Mouse (Mus musculus) CH12.LX (cell line): ENCODE measurements around the gene Kyat1. TPM values are rescaled to one million over a fixed set of nuclear protein-coding genes. Genes with fewer than 3 reads are reported as not detected.

Experiments used
- DNase-seq: peaks from one replicate; pipeline ENCODE4 v3.0.0-alpha.2; 2013; ENCODE audit errors: extremely low read depth
- H3K27ac ChIP-seq: 2 replicates; pipeline ENCODE4 v1.5.1; 2012; ENCODE audit warnings: low read depth, mild to moderate bottlenecking, control low read depth, moderate library complexity; ENCODE audit not compliant: insufficient read depth
- H3K27me3 ChIP-seq: replicated peaks from 2 replicates; pipeline ENCODE3; 2012; ENCODE audit warnings: inconsistent platforms
- H3K36me3 ChIP-seq, 2 experiments: replicated peaks in 1 of 2; 2 replicates each; pipeline versions ENCODE3 to v1.6.1; 2012; ENCODE audit warnings: inconsistent platforms in 1 of 2, low read length in 1 of 2, mild to moderate bottlenecking in 1 of 2, mixed read lengths in 1 of 2, moderate library complexity in 1 of 2; ENCODE audit not compliant: control insufficient read depth in 1 of 2, insufficient read depth in 1 of 2
- H3K4me1 ChIP-seq, 2 experiments: 2 replicates each; pipeline ENCODE4 v1.6.1; 2012; ENCODE audit warnings: inconsistent platforms in 1 of 2, moderate library complexity in 1 of 2; ENCODE audit not compliant: insufficient read depth in 2 of 2, control insufficient read depth in 1 of 2
- H3K4me2 ChIP-seq: 2 replicates; pipeline ENCODE4 v1.6.1; 2012; ENCODE audit warnings: low read depth, mild to moderate bottlenecking, control low read depth; ENCODE audit not compliant: poor library complexity, insufficient read depth, severe bottlenecking
- H3K4me3 ChIP-seq, 3 experiments: fragments of 150-350 bp in 1 of 3; sonication (generic) in 1 of 3; replicated peaks in 1 of 3; 2 replicates each; pipeline versions ENCODE3 to v1.5.1; 2011 to 2012; ENCODE audit warnings: low read depth in 2 of 3, low read length in 2 of 3, mild to moderate bottlenecking in 2 of 3, moderate library complexity in 2 of 3, control low read depth in 1 of 3, improper control_type of control experiment in 1 of 3, inconsistent platforms in 1 of 3, mixed read lengths in 1 of 3; ENCODE audit not compliant: poor library complexity in 1 of 3
- H3K79me2 ChIP-seq: replicated peaks from 2 replicates; pipeline ENCODE4 v1.6.1; 2012; ENCODE audit warnings: mild to moderate bottlenecking, moderate library complexity; ENCODE audit not compliant: control insufficient read depth, poor library complexity, insufficient read depth, severe bottlenecking; ENCODE audit errors: extremely low read depth
- H3K9ac ChIP-seq: 2 replicates; pipeline ENCODE4 v1.6.1; 2012; ENCODE audit warnings: low read depth, mild to moderate bottlenecking, control low read depth, moderate library complexity; ENCODE audit not compliant: insufficient read depth
- H3K9me3 ChIP-seq: replicated peaks from 2 replicates; pipeline ENCODE3; 2012; ENCODE audit warnings: low read length, inconsistent platforms, mixed read lengths
- BHLHE40 ChIP-seq: IDR thresholded peaks from 2 replicates; pipeline ENCODE4 v1.6.1; 2011; ENCODE audit warnings: mild to moderate bottlenecking, low read depth, low read length, improper control_type of control experiment
- CHD1 ChIP-seq: IDR thresholded peaks from 2 replicates; pipeline ENCODE4 v1.6.1; 2012; ENCODE audit warnings: low read depth, low read length, improper control_type of control experiment, inconsistent platforms
- E2F4 ChIP-seq: IDR thresholded peaks from 2 replicates; pipeline ENCODE4 v1.6.1; 2011; ENCODE audit warnings: low read depth, low read length, improper control_type of control experiment; ENCODE audit not compliant: insufficient replicate concordance
- ETS1 ChIP-seq: conservative IDR thresholded peaks from 2 replicates; pipeline ENCODE4 v1.6.1; 2012; ENCODE audit warnings: low read depth, mild to moderate bottlenecking, inconsistent platforms, low read length, improper control_type of control experiment, moderate library complexity
- GABPA ChIP-seq: IDR thresholded peaks from 2 replicates; pipeline ENCODE4 v1.6.1; 2012; ENCODE audit warnings: low read depth, low read length, improper control_type of control experiment, inconsistent platforms; ENCODE audit not compliant: insufficient replicate concordance
- HCFC1 ChIP-seq: IDR thresholded peaks from 2 replicates; pipeline ENCODE4 v1.6.1; 2012; ENCODE audit warnings: low read depth, mild to moderate bottlenecking, inconsistent platforms, low read length, improper control_type of control experiment
- IRF4 ChIP-seq: IDR thresholded peaks from 2 replicates; pipeline ENCODE4 v1.6.1; 2014; ENCODE audit warnings: low read depth, mild to moderate bottlenecking, inconsistent platforms, low read length, improper control_type of control experiment
- JUND ChIP-seq: conservative IDR thresholded peaks from 2 replicates; pipeline ENCODE4 v1.6.1; 2011; ENCODE audit warnings: low read depth, low read length, improper control_type of control experiment
- KAT2A ChIP-seq: IDR thresholded peaks from 2 replicates; pipeline ENCODE4 v1.6.1; 2012; ENCODE audit warnings: low read length, improper control_type of control experiment, inconsistent platforms; ENCODE audit not compliant: insufficient replicate concordance
- MAZ ChIP-seq: IDR thresholded peaks from 2 replicates; pipeline ENCODE4 v1.6.1; 2012; ENCODE audit warnings: low read depth, mild to moderate bottlenecking, inconsistent platforms, low read length, improper control_type of control experiment, moderate library complexity
- MEF2A ChIP-seq: IDR thresholded peaks from 2 replicates; pipeline ENCODE4 v1.6.1; 2014; ENCODE audit warnings: low read depth, mild to moderate bottlenecking, inconsistent platforms, low read length, improper control_type of control experiment, borderline replicate concordance
- NRF1 ChIP-seq: IDR thresholded peaks from 2 replicates; pipeline ENCODE4 v1.6.1; 2014; ENCODE audit warnings: low read depth, mild to moderate bottlenecking, inconsistent platforms, low read length, improper control_type of control experiment, moderate library complexity
- PAX5 ChIP-seq: IDR thresholded peaks from 2 replicates; pipeline ENCODE4 v1.6.1; 2012; ENCODE audit warnings: low read length, inconsistent platforms, mixed read lengths
- POLR2A ChIP-seq: IDR thresholded peaks from 2 replicates; pipeline ENCODE4 v1.6.1; 2011; ENCODE audit warnings: low read depth, mild to moderate bottlenecking, improper control_type of control experiment, low read length
- RAD21 ChIP-seq: IDR thresholded peaks from 2 replicates; pipeline ENCODE4 v1.6.1; 2011; ENCODE audit warnings: low read depth, mild to moderate bottlenecking, low read length, improper control_type of control experiment, moderate library complexity
- RCOR1 ChIP-seq: conservative IDR thresholded peaks from 2 replicates; pipeline ENCODE4 v1.6.1; 2012; ENCODE audit warnings: low read depth, mild to moderate bottlenecking, inconsistent platforms, low read length, improper control_type of control experiment
- SMC3 ChIP-seq: IDR thresholded peaks from 2 replicates; pipeline ENCODE4 v1.6.1; 2011; ENCODE audit warnings: low read depth, low read length, improper control_type of control experiment
- TCF12 ChIP-seq: IDR thresholded peaks from 2 replicates; pipeline ENCODE4 v1.6.1; 2014; ENCODE audit warnings: low read depth, mild to moderate bottlenecking, inconsistent platforms, low read length, improper control_type of control experiment
- UBTF ChIP-seq: IDR thresholded peaks from 2 replicates; pipeline ENCODE4 v1.6.1; 2012; ENCODE audit warnings: low read depth, mild to moderate bottlenecking, inconsistent platforms, low read length, improper control_type of control experiment, moderate library complexity
- USF1 ChIP-seq: IDR thresholded peaks from 2 replicates; pipeline ENCODE4 v1.6.1; 2014; ENCODE audit warnings: low read depth, mild to moderate bottlenecking, inconsistent platforms, low read length, improper control_type of control experiment
- ZC3H11A ChIP-seq: IDR thresholded peaks from 2 replicates; pipeline ENCODE4 v1.6.1; 2012; ENCODE audit warnings: low read depth, mild to moderate bottlenecking, inconsistent platforms, low read length, improper control_type of control experiment
- ZMIZ1 ChIP-seq: IDR thresholded peaks from 2 replicates; pipeline ENCODE4 v1.6.1; 2012; ENCODE audit warnings: low read depth, mild to moderate bottlenecking, inconsistent platforms, low read length, improper control_type of control experiment
- dilution Hi-C: fragments of 300-500 bp; cut with MboI; formaldehyde crosslinking; loops from 2 replicates; pipeline ENCODE4 v1.14.3; 2020; ENCODE audit warnings: low sequenced_read_pairs; ENCODE audit not compliant: extremely low pct_unique_long_range_greater_than_20kb, extremely low pct_ligation_motif_present
- in situ Hi-C: fragments of 300-500 bp; cut with MboI; formaldehyde crosslinking; loops from 3 replicates; pipeline ENCODE4 v1.14.3; 2019; ENCODE audit warnings: low sequenced_read_pairs, low pct_ligation_motif_present, low pct_unique_long_range_greater_than_20kb, mixed read lengths
- polyA plus RNA-seq: library from polyadenylated mRNA; unstranded; fragments of >175 nt; gene quantifications from 2 replicates; pipeline ENCODE4 v1.2.1, GENCODE M21; 2012; ENCODE audit warnings: low read depth; ENCODE audit not compliant: insufficient read length
- total RNA-seq, 2 experiments: library from RNA; depleted of rRNA; stranded (reverse); fragments of 300-350 nt in 1 of 2; fragments of >200 nt in 1 of 2; gene quantifications; 2 replicates each; pipeline ENCODE4 v1.2.3; 2012 to 2014

Kyat1 gene
- total and polyA plus RNA-seq, 3 experiments, result 5.0 to 7.0 (median 5.4) TPM

DNA sequence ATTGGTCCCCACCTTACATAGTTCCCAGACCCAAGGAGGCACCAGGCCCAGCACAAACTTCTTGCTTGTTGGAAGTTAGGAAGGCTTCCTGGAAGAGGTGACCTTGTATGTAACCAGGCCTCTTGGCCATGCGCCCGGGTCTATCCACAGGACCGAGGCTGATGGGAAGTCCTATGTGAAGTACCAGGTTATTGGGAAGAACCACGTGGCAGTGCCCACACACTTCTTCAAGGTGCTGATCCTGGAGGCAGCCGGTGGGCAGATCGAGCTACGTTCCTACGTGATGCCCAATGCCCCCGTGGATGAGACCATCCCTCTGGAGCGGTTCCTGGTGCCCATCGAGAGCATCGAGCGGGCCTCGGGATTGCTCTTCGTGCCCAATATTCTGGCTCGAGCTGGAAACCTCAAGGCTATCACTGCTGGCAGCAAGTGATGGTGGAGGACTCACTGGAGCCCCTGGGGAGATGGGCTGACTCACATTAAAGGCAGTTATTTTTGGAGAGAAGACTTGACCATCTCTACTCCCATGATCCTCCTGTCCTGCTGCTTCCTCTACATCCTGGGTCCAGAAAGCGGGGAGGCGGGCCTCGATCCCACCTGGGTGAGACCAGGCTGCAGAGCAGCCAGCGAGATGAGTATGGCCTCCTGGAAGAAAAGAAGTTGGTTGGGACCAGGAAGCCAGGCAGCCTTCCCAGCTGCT lies 32.0 kb downstream of the Kyat1 start:
- H3K9me3 ChIP-seq, result peaks cover 32% of the 10 kb centered on the region
- in situ Hi-C loops, result loop anchor here (5.0 kb wide), 1 partner anchor 51 kb away; the partner anchor contains the start of gene Zer1
- no peak overlapping the region for H3K4me3 ChIP-seq
- H3K4me2 ChIP-seq, result no peak overlapping the region
- no peak overlapping the region for H3K27ac ChIP-seq
- peaks cover 53 to 67% of the 10 kb centered on the region in 2 experiments for H3K36me3 ChIP-seq
- H3K79me2 ChIP-seq, result no peaks in the 10 kb centered on the region
- TF ChIP-seq JUND (no peak), CHD1 (no peak), BHLHE40 (no peak), MAZ (no peak), TCF12 (no peak), PAX5 (no peak), ZMIZ1 (no peak), RCOR1 (no peak), RAD21 (no peak), UBTF (no peak), E2F4 (no peak), KAT2A (no peak), IRF4 (no peak), ZC3H11A (no peak), NRF1 (no peak), SMC3 (no peak), USF1 (no peak)
- H3K27me3 ChIP-seq, result no peaks in the 10 kb centered on the region
- no peak overlapping the region for H3K9ac ChIP-seq
- H3K4me1 ChIP-seq, result peaks cover 7 to 9% of the 10 kb centered on the region in 2 experiments
- dilution Hi-C loops, result no loop called here
- DNase-seq, result no peak

DNA sequence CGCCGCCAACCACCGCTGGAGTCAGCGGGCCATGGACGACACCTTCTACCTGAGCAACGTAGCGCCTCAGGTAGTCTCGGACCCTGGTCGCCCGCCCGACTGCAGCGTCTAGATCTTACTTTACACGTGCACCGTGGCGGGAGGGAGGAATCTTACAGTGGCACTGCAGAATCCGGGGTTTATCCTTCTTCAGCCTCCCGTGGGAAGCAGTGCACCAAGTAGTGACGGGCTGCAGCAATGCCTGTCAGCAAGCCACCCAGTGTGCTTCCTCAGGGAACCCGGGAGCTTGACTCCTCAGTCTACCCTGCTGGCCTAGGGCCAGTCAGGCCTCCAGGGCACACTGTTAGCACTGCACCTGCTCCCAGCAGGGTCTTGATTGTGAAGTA lies 33.7 kb downstream of the Kyat1 start:
- Histone ChIP-seq H3K4me3 (peak overlapping the region in 2 of 3 experiments; percentile 12 to 67), H3K4me1 (peaks cover 2 to 3% of the 10 kb centered on the region in 2 experiments), H3K9me3 (peaks cover 38% of the 10 kb centered on the region), H3K79me2 (no peaks in the 10 kb centered on the region), H3K27me3 (no peaks in the 10 kb centered on the region), H3K4me2 (no peak overlapping the region), H3K9ac (no peak overlapping the region), H3K36me3 (peaks cover 53 to 63% of the 10 kb centered on the region in 2 experiments), H3K27ac (no peak overlapping the region)
- TF ChIP-seq HCFC1 (no peak), GABPA (no peak), TCF12 (no peak), MAZ (no peak), MEF2A (no peak), USF1 (no peak), KAT2A (no peak), ETS1 (no peak), POLR2A (no peak), SMC3 (no peak), ZMIZ1 (no peak)
- dilution Hi-C loops, result no loop called here
- in situ Hi-C loops, result loop anchor here (5.0 kb wide), 1 partner anchor 50 kb away; the partner anchor contains the start of gene Zer1
- no peak for DNase-seq
